Mouse (Mus musculus) yolk sac, embryonic 10.5 days (tissue): ENCODE results near the gene Rpl23a.
"Not testable (repeated sequence)": the region's sequence is repeated elsewhere in the genome, so short reads cannot be mapped to it uniquely, and the experiment has no call there.

Experiments used
- DNase-seq: peaks from one replicate; pipeline ENCODE4 v3.0.0-alpha.2; 2017; ENCODE audit warnings: low spot score

The Rpl23a gene

DNA sequence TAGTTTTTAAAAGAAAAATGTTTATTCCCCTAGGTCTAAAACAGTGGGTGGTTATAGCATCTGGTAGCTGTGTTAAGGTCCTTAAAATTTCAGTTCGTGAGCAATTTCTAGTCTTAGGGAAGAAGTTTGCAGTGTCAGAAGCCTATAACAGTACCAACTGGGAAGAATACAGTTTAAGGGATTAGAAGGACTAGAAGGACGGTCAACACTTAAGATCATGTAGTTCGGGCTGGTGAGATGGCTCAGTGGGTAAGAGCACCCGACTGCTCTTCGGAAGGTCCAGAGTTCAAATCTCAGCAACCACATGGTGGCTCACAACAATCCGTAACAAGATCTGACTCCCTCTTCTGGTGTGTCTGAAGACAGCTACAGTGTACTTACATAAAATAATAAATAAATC lies 1.3 kb upstream of the Rpl23a start:
- DNase-seq, result not testable (repeated sequence)

DNA sequence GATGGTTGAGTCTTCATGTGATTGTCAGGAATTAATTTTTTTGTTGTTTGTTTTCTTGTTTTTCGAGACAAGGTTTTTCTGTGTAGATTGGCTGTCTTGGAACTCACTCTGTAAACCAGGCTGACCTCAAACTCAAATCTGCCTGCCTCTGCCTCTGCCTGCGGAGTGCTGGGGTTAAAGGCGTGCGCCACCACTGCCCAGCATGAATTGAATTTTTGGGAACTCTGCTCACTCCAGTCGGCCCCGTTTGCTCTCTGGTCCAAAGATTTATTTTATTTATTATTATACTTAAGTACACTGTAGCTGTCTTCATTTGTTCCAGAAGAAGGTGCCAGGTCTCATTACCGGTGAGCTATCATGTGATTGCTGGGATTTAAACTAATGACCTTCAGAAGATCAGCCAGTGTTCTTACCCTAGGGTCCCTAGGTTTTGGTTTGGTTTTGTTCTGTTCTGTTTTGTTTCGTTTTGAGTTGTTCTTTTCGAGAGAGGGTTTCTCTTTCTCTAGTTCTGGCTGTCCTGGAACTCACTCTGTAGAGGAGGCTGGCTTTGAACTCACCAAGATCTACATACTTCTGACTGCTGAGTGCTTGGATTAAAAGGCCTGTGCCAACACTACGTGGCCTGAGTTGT lies 615 bp upstream of the Rpl23a start:
- no peak for DNase-seq

DNA sequence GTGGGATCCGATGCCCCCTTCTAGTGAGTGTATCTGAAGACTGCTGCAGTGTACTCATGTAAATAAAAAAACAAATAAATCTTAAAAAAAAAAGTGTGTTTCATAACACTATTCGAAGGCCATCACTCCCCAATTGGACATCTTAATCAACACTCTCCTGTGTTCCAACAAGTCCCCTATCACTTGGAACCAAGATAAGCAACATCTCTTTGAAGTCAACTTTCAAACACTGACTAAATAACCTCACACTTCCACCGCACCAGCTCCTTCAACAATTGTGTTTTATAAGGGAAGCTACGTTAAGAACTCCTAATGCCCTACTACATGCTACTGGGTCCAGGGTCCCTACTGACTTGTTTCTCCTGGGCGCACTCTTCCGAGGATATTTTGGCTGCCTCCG lies 934 bp downstream of the Rpl23a start:
- no peak for DNase-seq

DNA sequence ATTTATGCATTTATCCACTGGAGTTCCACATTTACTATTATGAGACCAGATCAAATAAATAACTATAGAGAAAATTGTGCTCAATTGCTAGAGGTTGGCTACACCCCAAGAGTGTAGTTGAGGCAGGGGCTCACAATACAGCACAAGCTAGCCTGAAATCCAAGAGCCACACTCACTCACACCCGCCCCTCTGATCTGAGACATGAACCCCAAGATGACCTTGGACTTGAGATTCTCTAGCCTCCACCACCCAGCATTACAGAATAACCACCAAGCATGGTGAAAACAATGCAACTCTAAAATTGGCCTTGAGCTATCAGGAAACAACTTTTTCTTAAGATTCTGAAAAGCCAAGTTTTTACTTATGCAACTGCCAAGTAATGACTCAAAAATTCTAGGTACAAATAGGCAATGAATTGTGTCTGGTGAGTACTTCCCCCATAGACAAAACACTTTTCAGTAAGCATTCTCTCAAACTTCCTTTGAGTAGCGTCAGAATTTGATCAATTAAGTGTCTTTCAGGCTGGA lies 1.5 kb downstream of the Rpl23a start:
- no peak for DNase-seq

DNA sequence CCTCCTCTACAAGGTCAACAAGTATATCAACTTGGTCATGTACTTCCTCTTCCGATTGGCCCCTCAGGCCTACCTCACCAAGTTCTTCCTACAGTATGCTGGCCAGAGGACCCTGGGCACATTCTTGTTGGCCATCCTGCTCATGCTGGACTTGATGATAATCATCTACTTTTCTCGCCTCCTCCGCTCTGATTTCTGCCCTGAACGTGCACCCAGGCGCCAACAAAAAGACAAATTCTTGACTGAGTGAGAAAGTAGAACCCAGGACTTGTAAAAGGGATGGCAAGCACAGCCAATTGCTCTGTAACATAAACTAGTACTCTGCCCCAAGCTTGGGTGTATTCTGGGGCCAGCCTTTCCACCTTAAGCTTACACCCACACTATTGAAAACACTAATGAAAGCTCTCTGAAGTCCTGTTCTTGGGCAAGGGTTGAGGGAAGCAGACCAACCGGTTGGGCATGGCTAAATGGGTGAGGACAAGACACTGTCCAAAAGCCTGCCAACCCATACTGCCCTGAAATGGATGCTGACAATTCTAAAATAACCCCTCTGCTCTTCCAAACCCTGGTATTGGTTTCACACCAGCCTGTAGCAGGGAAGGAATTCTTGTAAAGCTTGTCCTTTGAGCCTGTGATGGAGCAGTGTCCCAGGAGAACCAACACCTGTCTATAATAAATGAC lies 3.2 kb downstream of the Rpl23a start:
- DNase-seq, result no peak

DNA sequence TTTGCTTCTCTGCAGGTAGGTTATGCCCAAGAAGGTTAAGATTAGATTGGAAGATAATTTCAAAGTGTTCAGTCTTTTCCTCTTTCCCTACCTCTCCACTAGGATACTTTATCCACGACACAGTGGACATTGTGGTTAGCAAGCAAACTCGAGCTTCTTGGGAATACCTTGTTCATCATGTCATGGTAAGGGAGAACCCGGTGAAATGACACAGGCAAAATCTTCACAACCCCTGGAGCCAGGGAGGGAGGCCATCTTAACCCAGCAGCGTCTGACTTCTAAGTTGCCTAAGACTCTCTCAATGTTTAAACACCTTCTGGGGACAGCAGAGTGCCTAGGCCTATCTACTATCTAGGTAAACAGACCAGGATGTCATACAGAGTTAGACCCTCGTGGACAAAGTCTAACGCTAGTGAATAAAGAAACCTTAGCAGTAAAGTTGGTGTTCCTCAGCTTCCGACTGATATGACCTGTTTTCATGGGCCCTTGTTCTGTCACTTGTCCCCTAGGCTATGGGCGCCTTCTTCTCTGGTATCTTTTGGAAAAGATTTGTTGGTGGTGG lies 3.9 kb downstream of the Rpl23a start:
- DNase-seq, result peak; percentile 78

DNA sequence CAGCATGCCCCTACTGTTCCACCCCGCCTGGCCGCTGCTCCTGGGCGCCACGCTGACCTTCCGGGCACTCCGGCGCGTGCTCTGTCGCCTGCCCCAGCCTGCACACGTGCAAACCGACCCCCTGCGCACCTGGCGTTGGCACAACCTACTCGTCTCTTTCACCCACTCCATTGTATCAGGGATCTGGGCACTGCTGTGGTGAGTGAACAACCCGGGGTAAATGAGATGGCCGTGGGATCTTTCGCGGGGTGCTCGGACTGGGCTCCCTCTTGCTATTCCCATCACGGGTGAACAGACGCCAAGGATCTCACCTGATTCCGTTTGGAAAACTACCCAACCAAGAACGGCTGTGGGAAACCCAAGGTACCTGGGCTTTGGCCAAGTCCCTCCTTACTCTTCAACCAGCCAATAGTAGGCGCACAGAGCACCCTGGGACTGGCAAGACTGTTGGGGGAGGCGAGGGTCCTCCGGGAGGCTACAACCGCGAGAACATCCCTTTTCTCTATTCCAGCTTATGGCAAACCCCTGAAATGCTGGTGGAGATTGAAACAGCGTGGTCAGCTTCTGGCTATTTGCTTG lies 4.4 kb downstream of the Rpl23a start:
- peak; percentile 82 for DNase-seq

DNA sequence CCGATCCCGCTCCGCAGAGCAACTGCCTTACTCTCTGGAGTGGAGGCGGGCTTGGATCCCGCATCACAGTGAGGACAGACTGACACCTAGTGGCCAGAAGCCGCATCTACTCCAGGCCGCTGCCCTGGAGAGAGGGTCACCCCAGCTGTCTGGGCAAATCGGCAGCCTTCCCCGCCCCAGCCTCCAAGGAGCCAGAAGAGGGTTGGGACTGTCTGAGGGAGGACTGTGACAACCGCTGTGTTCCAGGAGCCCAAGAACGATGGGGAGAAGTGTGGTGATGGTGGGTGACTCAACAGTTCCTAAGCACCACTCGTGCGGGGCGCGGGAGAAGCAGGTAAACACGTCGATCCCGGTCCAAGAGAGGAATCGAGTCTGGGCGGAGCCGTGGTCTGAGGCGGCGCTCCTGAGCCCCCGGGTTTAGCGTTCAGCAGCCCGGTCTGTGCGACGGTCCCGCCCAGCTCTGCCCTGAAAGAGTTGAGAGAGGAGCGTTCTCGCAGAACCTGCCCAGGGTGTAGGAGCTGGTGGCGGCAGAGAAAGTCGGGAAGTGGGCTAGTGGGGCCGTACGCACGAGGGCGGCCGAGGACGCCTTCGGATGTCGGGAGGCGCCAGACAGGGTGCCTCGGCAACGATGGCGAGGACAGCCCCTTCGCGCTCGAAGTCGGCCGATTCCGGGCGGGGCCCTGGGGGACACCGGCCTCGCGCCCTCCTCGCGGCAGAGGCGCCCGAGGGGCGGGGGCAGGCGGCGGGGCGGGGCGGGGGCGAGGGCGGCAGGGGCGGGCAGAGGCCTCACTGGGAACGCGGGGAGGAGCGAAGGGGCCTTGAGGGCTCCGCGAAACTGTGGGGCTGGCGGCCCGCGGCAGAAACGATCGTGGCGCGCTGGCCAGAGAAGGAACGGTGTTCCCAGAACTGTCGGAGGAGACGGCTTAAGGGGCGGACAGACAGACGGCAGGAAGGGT lies 5.2 kb downstream of the Rpl23a start:
- DNase-seq, result peak; percentile 97

DNA sequence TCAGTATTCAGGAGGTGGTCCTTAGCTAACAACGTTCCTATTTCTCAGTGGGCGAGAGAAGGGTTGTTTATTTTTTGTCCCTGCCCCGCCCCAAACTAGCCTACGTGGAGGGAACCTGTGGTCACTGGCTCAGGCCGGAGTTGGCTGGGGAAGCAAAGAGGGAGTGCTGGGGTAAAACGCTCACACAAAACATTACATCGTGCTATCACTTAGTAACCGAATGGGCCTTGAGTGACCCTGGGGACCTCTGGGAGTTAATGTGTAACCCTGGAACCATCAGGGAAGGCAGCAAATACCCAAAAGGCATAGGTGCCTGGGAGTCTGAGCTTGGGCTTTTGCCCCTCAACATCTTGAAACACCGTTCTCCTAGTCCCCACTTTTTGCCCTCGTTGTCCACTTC lies 5.9 kb downstream of the Rpl23a start:
- DNase-seq, result peak; percentile 91

DNA sequence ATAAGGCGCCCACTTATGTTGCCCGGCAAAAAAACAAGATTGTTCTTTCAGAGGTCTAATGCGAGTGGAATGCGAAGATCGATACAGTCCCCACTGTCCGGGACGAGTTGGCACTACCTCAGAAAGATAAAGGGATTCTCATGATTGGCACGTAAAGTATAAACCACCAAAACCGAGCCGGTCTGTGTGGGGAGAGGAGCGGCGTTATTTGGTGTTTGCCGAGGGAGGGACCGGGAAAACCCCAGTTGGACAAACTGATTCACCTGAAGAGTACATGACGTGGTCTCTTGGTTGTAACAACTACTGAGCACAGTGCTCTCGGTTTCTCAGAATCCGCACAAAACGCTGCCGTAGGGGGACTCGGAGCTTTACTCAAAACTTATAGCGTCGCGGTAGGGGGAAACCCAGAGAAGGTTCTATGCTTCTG lies 6.5 kb downstream of the Rpl23a start:
- DNase-seq, result peak; percentile 41

DNA sequence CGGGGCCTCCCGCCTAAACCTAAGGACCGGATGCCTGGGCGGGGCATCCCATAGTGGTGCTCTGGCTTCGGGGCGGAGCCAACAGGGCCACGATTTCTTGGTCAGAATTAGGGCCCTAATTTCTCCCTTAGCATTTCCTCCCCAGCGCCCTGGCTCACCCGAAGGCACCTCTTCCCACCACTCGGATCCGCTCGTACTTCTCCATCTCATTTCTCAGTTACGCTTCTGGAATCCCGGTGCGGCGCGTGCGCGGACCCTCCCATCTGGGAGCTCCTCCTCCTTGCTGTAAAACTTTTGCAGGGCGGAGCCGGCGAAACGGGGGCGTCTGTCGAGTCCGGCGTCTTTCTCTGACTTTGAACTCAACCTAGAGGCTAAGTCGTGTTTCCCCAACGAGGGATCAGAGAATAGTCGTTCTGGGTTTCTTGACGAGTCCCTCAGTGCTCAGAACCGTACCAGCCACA lies 7.0 kb downstream of the Rpl23a start, which contains the start of the genes Nek8 and Tlcd1:
Gene Nek8 (minus strand): TSS at position 274 of the 461 bp plus-strand sequence.
Gene Tlcd1 (plus strand): TSS at position 310 of the 461 bp plus-strand sequence.
- peak; percentile 95 for DNase-seq

DNA sequence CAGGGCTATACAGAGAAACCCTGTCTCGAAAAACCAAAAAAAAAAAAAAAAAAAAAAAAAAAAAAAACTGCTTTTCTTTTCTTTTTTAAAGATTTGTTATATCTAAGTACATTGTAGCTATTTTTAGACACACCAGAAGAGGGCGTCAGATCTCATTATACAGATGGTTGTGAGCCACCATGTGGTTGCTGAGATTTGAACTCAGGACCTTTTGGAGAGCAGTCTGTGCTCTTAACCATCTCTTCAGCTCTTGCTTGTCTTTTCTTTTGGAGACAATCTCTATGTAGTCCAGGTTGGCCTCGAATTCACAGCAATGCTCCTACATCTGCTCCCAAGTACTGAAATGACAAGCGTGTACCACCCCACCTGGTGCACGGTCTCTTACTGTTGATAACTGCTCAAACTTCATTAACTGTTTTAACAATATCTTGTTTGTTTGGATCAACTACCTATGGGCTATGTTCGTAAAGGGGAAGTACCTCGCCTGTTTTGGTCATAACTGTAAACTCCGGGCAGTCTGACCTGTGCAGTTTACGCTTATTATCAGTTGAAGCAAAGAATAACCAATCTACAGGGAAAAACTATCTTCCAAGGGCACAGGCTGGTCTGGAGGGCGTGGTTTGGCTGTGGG lies 7.5 kb downstream of the Rpl23a start:
- DNase-seq, result no peak

DNA sequence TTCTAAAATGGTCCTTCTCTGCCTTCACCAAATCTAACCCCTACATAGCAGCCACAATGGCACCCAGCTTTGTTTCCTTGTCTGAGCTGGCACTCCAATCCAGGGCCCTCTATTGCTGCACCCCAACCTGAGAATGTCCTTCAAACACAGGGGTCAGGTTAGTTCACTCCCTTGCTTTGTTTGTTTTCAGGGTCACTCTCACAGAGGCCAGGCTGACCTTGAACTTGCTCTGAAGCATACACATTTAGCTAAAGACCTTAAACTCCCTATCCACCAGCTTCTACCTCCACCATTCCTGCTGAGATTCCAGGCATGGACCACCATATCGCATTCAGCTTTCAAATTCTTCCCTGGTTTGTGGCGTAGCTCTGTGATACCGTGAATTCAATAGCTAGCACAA lies 8.9 kb downstream of the Rpl23a start:
- DNase-seq, result no peak

DNA sequence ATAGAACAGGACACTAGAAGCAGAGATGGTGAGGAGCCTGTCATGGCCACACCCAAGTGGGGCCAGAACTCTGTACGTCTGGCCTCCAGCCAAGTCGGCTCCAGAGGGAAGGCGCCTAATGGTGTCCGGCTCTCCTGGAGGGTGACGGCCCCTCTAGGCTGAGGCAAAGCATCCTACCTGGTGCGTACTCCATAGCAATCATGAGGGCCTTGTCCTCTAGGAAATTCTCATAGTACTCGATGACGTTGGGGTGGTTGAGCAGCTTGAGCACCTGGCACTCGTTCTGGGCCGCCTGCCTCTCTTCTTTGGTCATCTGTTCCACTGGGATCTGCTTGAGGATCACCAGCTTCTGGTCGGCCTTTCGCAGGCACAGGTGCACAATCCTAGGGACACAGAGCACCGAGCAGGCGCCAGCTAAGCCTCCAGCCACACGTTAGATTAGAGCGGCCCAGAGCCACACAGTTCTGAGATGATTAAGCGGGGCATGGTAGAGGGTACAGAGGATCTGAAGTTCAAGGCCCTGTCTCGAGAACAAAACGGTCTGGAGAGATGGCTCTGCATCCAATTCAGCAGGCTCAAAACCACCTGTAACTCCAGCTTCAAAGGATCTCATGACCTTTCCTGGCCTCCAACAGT lies 10.5 kb downstream of the Rpl23a start:
- DNase-seq, result no peak

DNA sequence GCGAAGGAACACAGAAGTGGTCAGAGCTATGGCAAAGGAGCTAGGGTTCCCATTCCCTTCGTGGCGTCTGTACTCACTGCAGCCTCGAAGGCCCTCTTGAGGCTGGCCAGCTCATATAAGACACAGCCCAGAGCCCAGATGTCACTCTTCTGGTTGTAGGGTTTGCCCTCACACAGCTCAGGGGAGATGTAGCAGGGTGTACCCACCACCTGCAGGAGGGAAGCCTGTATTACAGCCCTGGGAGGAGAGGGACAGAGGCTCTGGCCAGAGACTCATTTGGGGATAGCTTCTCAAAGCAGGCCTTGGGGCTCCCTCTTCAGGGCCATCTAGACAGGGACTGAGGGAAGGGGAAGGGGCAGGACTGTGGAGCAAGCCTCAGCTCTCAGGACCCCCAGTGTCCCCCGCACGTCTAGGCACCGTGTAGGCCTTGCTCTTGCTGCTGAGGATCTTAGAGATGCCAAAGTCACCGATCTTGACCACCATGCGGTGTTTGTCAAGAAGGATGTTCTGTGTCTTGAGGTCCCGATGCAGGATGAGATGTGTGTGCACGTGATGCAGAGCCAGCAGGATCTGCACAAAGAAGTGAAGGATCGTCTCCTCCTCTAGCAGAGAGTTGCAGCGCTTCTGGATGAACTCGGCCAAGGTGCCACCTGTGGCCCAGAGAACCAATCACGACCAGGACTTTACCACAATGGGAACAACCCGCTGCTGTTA lies 11.2 kb downstream of the Rpl23a start:
- no peak for DNase-seq

DNA sequence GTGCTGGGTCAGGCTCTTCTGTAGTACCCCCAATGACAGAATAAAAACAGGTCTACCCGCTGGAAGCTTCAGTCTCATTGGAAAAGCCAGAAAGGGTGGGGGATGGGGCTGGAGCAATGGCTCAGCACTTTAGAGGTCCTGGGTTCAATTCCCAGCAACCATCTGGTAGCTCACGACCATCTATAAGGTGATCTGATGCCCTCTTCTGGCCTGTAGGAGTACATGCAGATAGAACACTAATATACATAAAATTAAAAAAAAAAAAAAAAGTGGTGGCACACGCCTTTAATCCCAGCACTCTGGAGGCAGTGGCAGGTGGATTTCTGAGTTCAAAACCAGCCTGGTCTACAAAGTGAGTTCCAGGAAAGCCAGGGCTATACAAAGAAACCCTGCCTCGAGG lies 12.1 kb downstream of the Rpl23a start:
- no peak for DNase-seq

DNA sequence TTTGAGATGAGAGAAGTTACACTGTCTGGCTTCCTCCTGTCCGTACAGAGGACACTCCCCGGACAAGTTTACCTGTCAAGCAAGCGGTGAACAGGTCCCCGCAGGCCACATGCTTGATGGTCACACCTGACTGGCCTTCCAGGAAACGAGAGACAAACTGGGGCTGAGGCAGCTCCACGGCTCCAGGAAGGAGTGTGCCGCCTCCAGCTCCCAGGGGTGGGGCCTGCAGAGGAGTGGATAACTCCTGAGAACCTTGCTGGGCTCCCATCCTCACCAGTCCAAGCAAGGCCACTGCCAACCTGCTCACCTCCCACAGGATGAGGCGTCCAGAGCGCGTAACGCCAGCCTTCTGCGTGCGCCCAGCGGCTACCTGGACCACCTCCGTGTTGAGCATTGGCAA lies 13.1 kb downstream of the Rpl23a start:
- no peak for DNase-seq

DNA sequence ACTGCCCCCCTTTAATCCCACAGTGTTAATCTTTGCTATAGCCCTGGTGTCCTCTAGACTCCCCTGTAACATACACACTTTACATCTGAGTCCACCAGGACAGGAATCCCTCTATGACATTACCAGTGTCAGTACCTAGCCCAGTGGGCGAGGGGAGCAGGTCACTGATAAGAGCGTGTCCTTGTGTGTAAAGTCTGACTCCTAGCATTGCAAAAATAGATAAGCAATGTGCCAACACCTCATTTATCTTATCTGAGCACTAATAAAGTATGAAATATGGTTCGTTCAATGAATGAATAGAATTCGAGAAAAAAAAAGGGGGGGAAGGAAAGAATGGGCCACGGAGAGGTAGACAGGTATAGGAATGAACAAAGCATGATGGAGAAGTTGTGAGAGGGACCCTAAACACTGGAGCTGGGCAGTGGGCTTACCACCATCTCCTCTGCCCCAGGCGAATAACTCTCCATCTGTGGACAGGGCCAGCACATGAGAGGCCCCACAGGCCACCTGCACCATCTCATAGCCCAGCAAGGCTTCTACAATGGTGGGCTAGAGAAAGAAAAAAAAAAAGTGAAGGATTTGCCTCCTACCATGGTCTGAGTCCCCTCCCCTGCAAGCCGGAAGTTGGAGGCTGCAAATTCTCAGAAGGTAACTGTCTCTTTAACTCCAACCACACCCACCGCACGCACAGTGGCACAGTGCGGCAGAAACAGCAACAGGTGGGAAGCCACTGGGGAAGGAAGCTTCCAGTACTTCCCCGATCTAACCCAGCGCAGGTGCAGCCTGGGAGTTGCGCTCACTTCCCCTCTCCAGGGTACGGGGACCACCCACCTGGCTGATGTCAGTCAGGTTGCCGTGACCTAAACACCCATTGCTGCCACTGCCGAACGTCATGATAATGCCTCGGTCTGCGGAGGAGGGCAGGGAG lies 14.6 kb downstream of the Rpl23a start:
- no peak for DNase-seq
